Mouse (Mus musculus) cerebellum, postnatal 25 days (tissue): Measurements from ENCODE around the gene Tssc4.

Experiments used
- DNase-seq, 2 experiments: peaks; one replicate each; pipeline ENCODE4 v3.0.0; 2021; ENCODE audit warnings: mixed read lengths in 2 of 2

Gene Tssc4

DNA sequence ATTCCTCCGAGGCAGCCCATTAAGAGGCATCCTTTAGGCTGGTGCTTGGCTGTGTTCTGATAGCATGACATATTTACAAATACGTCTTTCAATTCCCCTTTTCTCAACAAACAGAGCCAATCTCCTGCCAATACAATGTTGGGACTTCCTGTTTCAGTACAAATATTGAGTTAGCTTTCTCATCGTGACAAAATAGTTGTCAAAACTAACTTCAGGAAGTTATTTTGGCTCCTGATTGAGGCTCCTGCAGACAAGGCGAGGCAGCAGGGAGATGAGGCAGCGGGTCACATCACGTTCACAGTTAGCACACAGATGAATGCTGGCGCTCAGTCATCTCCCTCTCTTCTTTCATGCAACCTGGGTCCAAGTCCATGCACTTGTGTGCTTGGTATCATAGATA lies 22.7 kb upstream of the Tssc4 start:
- DNase-seq = no peak

DNA sequence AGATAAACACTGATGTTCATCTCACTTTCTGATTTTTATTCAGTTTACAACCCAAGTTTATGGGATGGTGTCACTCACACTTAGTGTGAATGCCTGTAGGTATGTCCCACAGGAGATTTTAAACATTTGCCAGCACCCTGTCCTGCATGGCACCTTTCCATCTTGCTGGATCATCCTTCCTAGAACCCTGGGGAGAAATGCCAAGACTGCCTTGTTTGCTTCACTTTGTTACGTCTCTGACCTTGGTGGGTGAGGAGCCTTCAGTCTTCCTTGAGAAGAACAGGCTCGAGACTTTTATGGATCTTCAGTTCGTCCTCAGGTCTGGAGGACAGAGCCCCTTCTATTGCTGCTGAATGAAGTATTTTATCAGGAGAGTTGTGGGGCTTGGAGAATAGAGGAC lies 19.7 kb upstream of the Tssc4 start:
- no peak for DNase-seq

DNA sequence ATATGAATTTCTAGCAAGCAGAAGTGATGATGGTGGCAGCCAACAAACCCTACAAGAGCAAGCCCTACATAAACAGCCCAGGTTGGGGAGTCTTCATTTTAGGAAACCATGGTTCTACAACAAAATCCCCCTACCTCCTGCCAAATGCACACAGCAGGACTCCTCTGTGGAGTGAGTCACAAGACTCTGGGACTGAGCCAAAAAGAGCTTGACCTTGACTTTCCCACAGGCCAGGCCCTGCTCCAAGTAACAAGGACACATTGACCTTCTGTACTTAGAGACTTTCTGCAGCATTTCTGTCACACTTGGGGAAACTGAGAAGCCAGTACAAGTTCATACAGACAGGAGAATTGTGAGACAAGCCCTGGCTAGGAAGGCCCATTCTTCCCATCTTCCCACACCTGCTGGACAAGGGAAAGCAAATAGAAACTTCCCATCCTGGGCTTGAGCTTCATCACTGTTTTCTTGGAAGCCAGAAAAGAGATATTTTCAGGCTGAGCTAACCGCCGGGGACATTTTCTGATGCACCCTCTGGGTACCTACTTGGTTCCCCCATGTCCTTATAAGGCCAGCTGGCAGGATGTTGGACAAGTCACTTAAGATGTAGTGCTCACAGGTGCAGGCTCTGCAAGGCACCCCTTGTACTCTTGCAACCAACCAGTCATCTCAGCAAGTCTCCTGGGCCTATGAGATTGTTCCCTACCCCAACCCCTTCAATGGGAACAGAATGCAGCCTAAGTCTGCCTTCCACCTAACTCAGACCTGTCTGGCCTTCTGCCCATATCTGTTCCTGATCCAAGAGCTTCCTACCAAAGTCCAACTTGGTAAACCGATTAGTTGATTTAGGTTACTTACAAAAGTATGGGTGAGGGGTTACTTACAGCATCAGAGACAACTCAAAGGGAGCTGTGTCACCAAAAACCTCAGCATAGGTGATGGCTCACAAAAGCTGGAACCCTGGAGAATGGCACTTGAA lies 18.9 kb upstream of the Tssc4 start:
- no peak for DNase-seq

DNA sequence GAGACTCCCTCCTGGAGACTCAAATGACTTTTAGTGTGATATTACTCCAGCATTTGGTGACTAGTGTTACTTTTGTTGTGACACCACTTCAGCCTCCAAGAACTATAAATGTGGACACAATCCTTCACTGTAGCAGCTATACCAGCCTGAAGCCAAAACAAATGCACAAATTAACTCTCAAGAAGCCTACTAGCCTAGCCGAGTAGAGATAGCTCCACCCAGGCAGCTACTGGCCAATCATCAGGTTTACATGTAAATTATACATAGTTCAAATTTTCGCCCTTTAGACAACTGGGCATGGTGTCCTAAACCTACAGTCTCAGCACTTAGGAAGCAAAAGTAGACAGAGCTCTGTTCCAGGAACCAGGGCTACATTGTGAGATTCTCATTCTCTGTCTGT lies 17.7 kb upstream of the Tssc4 start:
- no peak for DNase-seq

DNA sequence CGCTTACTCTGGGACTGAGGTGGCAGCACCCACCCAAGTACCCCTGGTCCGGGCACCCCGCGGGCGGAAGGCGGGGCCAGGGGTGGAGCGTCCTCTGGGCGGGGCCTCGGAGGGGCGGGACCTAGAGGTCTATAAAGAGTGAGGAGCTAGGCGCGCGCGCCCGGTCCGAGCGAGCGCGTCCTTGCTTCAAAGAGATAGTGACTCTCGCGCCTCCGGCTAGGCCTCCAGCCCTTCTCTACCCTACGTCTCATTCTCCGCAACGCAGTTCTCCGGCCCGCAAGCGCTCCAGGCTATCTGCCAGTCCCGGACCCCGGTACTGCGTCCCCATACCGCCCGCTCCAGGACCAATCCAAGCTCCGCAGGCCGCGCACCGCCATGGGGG lies 16.4 kb upstream of the Tssc4 start, which contains the start of gene Cd81:
Cd81 (plus strand) TSS at position 114 of the 382 bp plus-strand sequence.
- DNase-seq = peak; percentile 82 to 89

DNA sequence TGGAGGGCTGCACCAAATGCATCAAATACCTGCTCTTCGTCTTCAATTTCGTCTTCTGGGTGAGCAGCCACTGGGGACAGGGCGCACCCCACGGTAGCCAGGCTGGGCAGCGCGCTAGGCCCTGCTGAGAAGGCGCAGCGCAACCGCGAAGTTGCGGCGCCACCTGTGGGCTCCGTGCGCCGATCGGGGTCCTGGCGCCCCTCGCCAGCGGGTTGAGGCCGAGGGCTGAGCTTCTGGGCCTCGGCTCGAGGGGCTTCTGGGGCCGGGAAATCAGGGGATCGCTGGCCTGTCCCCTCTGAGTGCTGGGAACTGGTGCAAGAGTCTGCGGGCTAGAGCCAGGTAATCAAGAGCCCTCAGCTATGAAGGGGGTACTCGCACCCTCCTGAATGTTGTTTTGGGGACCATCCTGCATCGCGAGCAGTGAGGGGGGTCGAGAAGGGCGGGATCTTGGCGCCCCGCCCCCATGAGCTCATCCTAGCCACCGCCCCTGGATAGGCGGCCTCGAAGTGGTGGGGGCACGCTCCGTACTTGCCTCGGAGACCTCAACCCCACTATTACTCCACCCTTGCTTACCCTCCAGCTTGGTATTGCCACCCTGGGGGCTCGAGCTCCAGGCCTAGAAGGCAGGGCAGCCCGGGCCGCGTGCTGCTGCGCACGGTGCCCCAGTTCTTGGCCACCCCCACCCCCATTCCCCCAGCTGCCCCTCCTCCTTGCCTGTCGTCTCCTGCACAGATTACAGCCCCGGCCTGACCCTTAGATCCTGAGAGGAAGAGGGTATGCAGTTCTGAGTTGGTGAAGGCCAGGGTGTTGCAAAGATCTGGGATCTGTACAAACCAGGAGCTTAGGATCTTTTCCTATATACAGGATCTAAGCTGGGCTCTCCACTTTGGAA lies 15.8 kb upstream of the Tssc4 start:
- peak; percentile 66 to 75 for DNase-seq

GRCm38 (mm10) chr7:143053961-143054611 lies 15.0 kb upstream of the Tssc4 start:
- DNase-seq = peak in 1 of 2 experiments; percentile 33

DNA sequence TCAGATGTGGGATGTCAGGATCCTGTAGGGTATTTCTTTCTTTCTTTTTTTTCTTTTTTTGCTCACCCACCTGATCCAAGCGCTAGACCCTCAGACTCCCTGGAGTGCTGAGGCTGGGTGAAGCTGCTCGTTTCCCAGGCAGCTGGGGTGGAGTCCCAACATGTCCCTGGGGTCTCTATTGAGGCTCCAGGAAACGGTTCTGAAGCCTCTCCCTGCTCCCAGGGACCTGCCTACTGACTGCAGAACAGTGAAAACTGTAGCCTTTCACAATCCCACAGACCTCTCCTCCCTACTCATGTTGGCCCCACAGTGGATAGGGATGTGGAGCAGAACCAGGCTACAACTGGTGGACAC lies 14.5 kb upstream of the Tssc4 start:
- DNase-seq = no peak

- DNase-seq = no peak
These were observed 14.0 kb upstream of the Tssc4 start for GRCm38 (mm10) chr7:143055001-143055400.

GRCm38 (mm10) chr7:143055499-143056186 lies 13.4 kb upstream of the Tssc4 start:
- no peak for DNase-seq

DNA sequence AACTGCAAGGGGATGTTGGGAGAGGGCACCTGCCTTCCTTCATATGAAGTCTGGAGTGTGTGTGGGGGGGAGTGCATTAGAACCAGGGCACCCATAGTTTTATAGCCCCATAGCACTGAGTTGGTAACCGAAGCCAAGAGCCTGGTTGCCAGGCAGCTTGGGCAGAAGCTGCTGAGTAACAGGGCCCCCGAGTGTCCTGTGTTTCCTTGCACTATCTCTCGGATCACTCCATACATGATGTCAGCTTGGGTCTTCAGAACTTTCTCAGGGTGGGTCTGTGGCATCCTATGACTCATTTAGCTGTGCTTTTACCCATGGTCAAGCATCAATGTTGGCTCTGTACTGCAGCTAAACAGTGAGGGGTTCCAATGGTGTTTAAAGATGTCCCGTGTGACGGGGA lies 12.0 kb upstream of the Tssc4 start:
- DNase-seq = no peak

DNA sequence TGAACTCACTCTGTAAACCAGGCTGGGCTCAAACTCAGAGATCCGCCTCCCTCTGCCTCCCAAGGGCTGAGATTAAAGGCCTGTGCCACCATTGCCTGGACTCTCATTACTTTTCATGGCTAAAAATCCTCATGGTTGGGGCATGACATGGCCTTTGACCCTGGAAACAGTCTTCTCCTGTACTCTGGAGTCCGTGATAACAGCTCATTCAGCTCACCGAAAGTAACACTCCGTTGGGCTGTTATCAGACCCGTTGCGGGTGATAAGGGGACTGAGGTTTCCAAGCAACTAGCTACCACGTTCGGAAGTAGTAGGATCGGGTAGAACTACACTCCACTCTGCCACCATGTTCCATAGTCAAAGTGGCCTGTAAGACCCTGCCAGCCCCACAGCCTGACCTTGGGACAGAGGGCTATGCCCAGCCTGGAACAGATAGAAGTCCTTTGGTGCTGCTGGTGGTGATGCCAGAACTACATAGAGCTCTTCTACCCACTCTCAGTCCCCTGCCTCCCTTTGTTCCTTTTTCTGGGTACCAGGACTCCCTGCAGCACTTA lies 11.3 kb upstream of the Tssc4 start:
- no peak for DNase-seq

GRCm38 (mm10) chr7:143058221-143058697 lies 10.8 kb upstream of the Tssc4 start:
- no peak for DNase-seq

- DNase-seq = peak; percentile 76 to 78
These were observed 9.7 kb upstream of the Tssc4 start for GRCm38 (mm10) chr7:143059202-143059870.

GRCm38 (mm10) chr7:143062704-143063103 lies 6.3 kb upstream of the Tssc4 start:
- DNase-seq = no peak

DNA sequence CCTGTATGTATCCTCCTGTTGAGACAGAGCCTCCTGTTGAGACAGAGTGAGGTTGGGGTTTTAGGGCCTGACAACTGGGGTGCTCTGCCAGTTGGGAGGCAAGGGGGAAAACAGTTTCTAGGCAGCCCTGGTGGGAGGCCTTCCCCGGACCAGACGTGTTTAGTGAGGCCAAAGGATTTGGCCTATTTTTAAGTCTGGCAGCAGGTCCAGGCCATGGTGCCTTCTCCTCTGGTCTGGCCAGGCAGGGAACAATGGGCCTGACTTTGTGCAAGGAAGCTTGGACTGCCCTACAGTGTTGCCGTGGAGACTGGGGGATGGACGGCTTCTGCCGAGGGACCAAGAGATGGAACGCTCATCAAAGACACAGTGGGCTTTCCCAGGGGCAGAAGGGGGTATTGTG lies 4.8 kb upstream of the Tssc4 start:
- DNase-seq = no peak

GRCm38 (mm10) chr7:143065692-143066091 lies 3.4 kb upstream of the Tssc4 start:
- no peak for DNase-seq

- no peak for DNase-seq
These were observed 1.6 kb upstream of the Tssc4 start for GRCm38 (mm10) chr7:143067469-143067868.

GRCm38 (mm10) chr7:143067897-143068296 lies 1.2 kb upstream of the Tssc4 start:
- DNase-seq = no peak

DNA sequence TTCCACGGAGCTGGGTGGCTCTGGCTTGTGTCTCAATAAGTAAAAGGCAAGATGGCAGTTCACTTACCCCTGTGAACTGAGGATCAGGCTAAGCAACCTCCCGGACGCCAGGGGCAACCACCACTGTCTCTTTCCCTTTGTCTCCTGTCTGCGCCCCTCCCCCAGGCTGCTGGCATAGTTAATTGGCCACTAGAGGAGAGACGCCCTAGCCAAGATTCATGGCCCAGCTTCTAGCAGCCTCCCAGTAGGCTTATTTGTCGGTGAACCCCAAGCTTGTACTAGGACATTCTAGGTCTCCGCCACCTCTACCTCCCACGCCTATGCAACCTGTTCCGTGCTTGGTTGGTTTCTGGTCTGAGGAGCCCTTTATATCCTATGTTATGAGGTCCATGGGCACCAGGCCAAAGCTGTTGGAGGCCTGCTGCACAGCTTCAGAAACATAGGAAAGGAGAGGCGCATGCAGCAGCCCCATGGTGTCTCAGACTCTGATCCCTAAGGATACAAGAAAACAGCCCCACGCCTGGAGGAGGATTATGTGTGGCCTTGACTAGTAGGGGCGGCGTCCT lies 650 bp upstream of the Tssc4 start:
- peak in 1 of 2 experiments; percentile 79 for DNase-seq
